Mouse (Mus musculus) stomach, embryonic 16.5 days (tissue): ENCODE measurements at regions not wholly inside any gene's neighbourhood (a gene's known extent, or its start where the extent isn't known, plus 50 kb on each side); places are given as distances from the start of the nearest gene placed in this dataset.

ENCODE experiments used
- ATAC-seq: fragments of 200-750 bp; cut with Nextera tagmentation; 2 replicates; pipeline ENCODE4 v1.8.0; 2017; ENCODE audit warnings: moderate number of reproducible peaks, moderate TSS enrichment; ENCODE audit not compliant: insufficient read depth, low FRiP score
- H3K27ac ChIP-seq: fragments of 300-500 bp; sonication (generic); 2 replicates; pipeline ENCODE4 v1.5.1; 2014; ENCODE audit warnings: low read length
- H3K27me3 ChIP-seq: fragments of 300-500 bp; sonication (generic); 2 replicates; pipeline ENCODE4 v1.6.1; 2014; ENCODE audit warnings: low read length, control low read depth, mixed read lengths; ENCODE audit not compliant: control insufficient read depth, insufficient read depth
- H3K36me3 ChIP-seq: fragments of 300-500 bp; sonication (generic); 2 replicates; pipeline ENCODE4 v1.6.1; 2014; ENCODE audit warnings: low read length; ENCODE audit not compliant: control insufficient read depth, insufficient read depth
- H3K4me1 ChIP-seq: fragments of 300-500 bp; sonication (generic); 2 replicates; pipeline ENCODE4 v1.6.1; 2014; ENCODE audit warnings: low read length, control low read depth, mixed read lengths; ENCODE audit not compliant: control insufficient read depth, insufficient read depth
- H3K4me2 ChIP-seq: fragments of 300-500 bp; sonication (generic); 2 replicates; pipeline ENCODE4 v1.6.1; 2014; ENCODE audit warnings: low read depth, low read length, mixed read lengths
- H3K4me3 ChIP-seq: fragments of 300-500 bp; sonication (generic); replicated peaks from 2 replicates; pipeline ENCODE4 v1.5.1; 2014; ENCODE audit warnings: mild to moderate bottlenecking, low read length
- H3K9ac ChIP-seq: fragments of 300-500 bp; sonication (generic); 2 replicates; pipeline ENCODE4 v1.6.1; 2014; ENCODE audit warnings: low read length
- H3K9me3 ChIP-seq: fragments of 300-500 bp; sonication (generic); replicated peaks from 2 replicates; pipeline ENCODE4 v1.6.1; 2016; ENCODE audit warnings: low read length, control low read depth; ENCODE audit not compliant: control insufficient read depth
- WGBS: fragments of 180-500 bp; shearing (Covaris S2); extraction: QIAGEN DNeasy Blood & Tissue Kit; methylation state at CpG from one replicate; pipeline ENCODE4 v1.1.7; 2014; 5-methylcytosine and 5-hydroxymethylcytosine counted together

- Histone ChIP-seq H3K9me3 (no peaks in the 10 kb centered on the region), H3K4me3 (no peak overlapping the region), H3K9ac (no peak overlapping the region), H3K36me3 (no peaks in the 10 kb centered on the region), H3K4me1 (no peaks in the 10 kb centered on the region), H3K27me3 (no peaks in the 10 kb centered on the region), H3K4me2 (no peak overlapping the region), H3K27ac (no peak overlapping the region)
- 24% methylated on average over 4 of the region's 4 CpGs for WGBS
- ATAC-seq: no peak
Measured at GRCm38 (mm10) chr11:84611625-84611879, 86.2 kb upstream of the Lhx1 start.

- Histone ChIP-seq H3K4me2 (no peak overlapping the region), H3K36me3 (no peaks in the 10 kb centered on the region), H3K4me3 (no peak overlapping the region), H3K27me3 (no peaks in the 10 kb centered on the region), H3K4me1 (no peaks in the 10 kb centered on the region), H3K9me3 (no peaks in the 10 kb centered on the region), H3K27ac (no peak overlapping the region), H3K9ac (no peak overlapping the region)
- ATAC-seq: no peak
- 68% methylated on average over 7 of the region's 7 CpGs for WGBS
Measured at GRCm38 (mm10) chr11:84610774-84611624, 85.7 kb upstream of the Lhx1 start.

- H3K4me2 ChIP-seq: no peak overlapping the region
- H3K4me1 ChIP-seq: no peaks in the 10 kb centered on the region
- no peaks in the 10 kb centered on the region for H3K9me3 ChIP-seq
- H3K36me3 ChIP-seq: no peaks in the 10 kb centered on the region
- H3K27me3 ChIP-seq: no peaks in the 10 kb centered on the region
- no peak overlapping the region for H3K9ac ChIP-seq
- H3K4me3 ChIP-seq: no peak overlapping the region
- WGBS: 5% methylated on average over 6 of the region's 6 CpGs
- H3K27ac ChIP-seq: no peak overlapping the region
- no peak for ATAC-seq
Measured at GRCm38 (mm10) chr11:84604781-84605180, 79.4 kb upstream of the Lhx1 start.

- Histone ChIP-seq H3K27me3 (no peaks in the 10 kb centered on the region), H3K9ac (no peak overlapping the region), H3K4me2 (no peak overlapping the region), H3K4me3 (no peak overlapping the region), H3K36me3 (no peaks in the 10 kb centered on the region), H3K27ac (no peak overlapping the region), H3K9me3 (no peaks in the 10 kb centered on the region), H3K4me1 (no peaks in the 10 kb centered on the region)
- 49% methylated on average over 15 of the region's 15 CpGs for WGBS
- no peak for ATAC-seq
Measured at GRCm38 (mm10) chr11:84599267-84599841, 74.0 kb upstream of the Lhx1 start.

- 82% methylated on average over 9 of the region's 9 CpGs for WGBS
- H3K27ac ChIP-seq: no peak overlapping the region
- ATAC-seq: no peak
- no peaks in the 10 kb centered on the region for H3K4me1 ChIP-seq
- H3K36me3 ChIP-seq: no peaks in the 10 kb centered on the region
- no peak overlapping the region for H3K4me3 ChIP-seq
- H3K9ac ChIP-seq: no peak overlapping the region
- no peaks in the 10 kb centered on the region for H3K9me3 ChIP-seq
- no peaks in the 10 kb centered on the region for H3K27me3 ChIP-seq
- H3K4me2 ChIP-seq: no peak overlapping the region
Measured at GRCm38 (mm10) chr11:84597572-84598295, 72.4 kb upstream of the Lhx1 start.

GRCm38 (mm10) chr11:84592715-84593339 lies 67.5 kb upstream of the Lhx1 start:
- Histone ChIP-seq H3K27ac (no peak overlapping the region), H3K4me1 (no peaks in the 10 kb centered on the region), H3K4me3 (no peak overlapping the region), H3K27me3 (no peaks in the 10 kb centered on the region), H3K4me2 (no peak overlapping the region), H3K9ac (no peak overlapping the region), H3K9me3 (no peaks in the 10 kb centered on the region), H3K36me3 (no peaks in the 10 kb centered on the region)
- 24% methylated on average over 6 of the region's 6 CpGs for WGBS
- no peak for ATAC-seq

- 36% methylated on average over 14 of the region's 14 CpGs for WGBS
- H3K4me1 ChIP-seq: no peaks in the 10 kb centered on the region
- H3K27ac ChIP-seq: no peak overlapping the region
- no peak overlapping the region for H3K9ac ChIP-seq
- H3K4me3 ChIP-seq: no peak overlapping the region
- no peak for ATAC-seq
- no peaks in the 10 kb centered on the region for H3K27me3 ChIP-seq
- no peaks in the 10 kb centered on the region for H3K36me3 ChIP-seq
- H3K4me2 ChIP-seq: no peak overlapping the region
- H3K9me3 ChIP-seq: no peaks in the 10 kb centered on the region
Measured at GRCm38 (mm10) chr11:84587107-84587506, 61.8 kb upstream of the Lhx1 start.

GRCm38 (mm10) chr11:84585626-84586025 lies 60.3 kb upstream of the Lhx1 start:
- 37% methylated on average over 3 of the region's 3 CpGs for WGBS
- ATAC-seq: no peak
- no peak overlapping the region for H3K27ac ChIP-seq
- no peak overlapping the region for H3K9ac ChIP-seq
- no peaks in the 10 kb centered on the region for H3K27me3 ChIP-seq
- H3K4me1 ChIP-seq: no peaks in the 10 kb centered on the region
- H3K4me3 ChIP-seq: no peak overlapping the region
- no peak overlapping the region for H3K4me2 ChIP-seq
- no peaks in the 10 kb centered on the region for H3K36me3 ChIP-seq
- H3K9me3 ChIP-seq: no peaks in the 10 kb centered on the region
